Mouse (Mus musculus) midbrain, embryonic 11.5 days (tissue): ENCODE data around the gene Smad1. TPM values are rescaled to one million over a fixed set of nuclear protein-coding genes. Genes with fewer than 3 reads are reported as not detected.
A peak's percentile ranks its signal among the peaks of the same experiment; 100 is the strongest.
"Not testable (repeated sequence)": the region's sequence is repeated elsewhere in the genome, so short reads cannot be mapped to it uniquely, and the experiment has no call there.

ENCODE experiments used
- ATAC-seq: fragments of 200-750 bp; cut with Nextera tagmentation; 2 replicates; pipeline ENCODE4 v1.8.0; 2017; ENCODE audit warnings: moderate TSS enrichment, moderate library complexity; ENCODE audit not compliant: low FRiP score
- DNase-seq: peaks from one replicate; pipeline ENCODE4 v3.0.0; 2015; ENCODE audit warnings: low spot score; ENCODE audit errors: missing footprints
- H3K27ac ChIP-seq: fragments of 300-500 bp; sonication (generic); 2 replicates; pipeline ENCODE4 v1.5.1; 2014; ENCODE audit warnings: low read depth, low read length
- H3K27me3 ChIP-seq: fragments of 300-500 bp; sonication (generic); 2 replicates; pipeline ENCODE4 v1.6.1; 2014; ENCODE audit warnings: mild to moderate bottlenecking, low read length, moderate library complexity, mixed read lengths; ENCODE audit not compliant: control insufficient read depth, insufficient read depth
- H3K36me3 ChIP-seq: fragments of 300-500 bp; sonication (generic); 2 replicates; pipeline ENCODE4 v1.6.1; 2014; ENCODE audit warnings: mild to moderate bottlenecking, low read length, moderate library complexity, mixed read lengths; ENCODE audit not compliant: control insufficient read depth, insufficient read depth
- H3K4me1 ChIP-seq: fragments of 300-500 bp; sonication (generic); 2 replicates; pipeline ENCODE4 v1.6.1; 2014; ENCODE audit warnings: low read length; ENCODE audit not compliant: control insufficient read depth, insufficient read depth
- H3K4me2 ChIP-seq: fragments of 300-500 bp; sonication (generic); 2 replicates; pipeline ENCODE4 v1.6.1; 2014; ENCODE audit warnings: mild to moderate bottlenecking, moderate library complexity
- H3K4me3 ChIP-seq: fragments of 300-500 bp; sonication (generic); 2 replicates; pipeline ENCODE4 v1.5.1; 2014; ENCODE audit warnings: low read depth, low read length
- H3K9ac ChIP-seq: fragments of 300-500 bp; sonication (generic); 2 replicates; pipeline ENCODE4 v1.6.1; 2014; ENCODE audit warnings: low read length
- H3K9me3 ChIP-seq: fragments of 300-500 bp; sonication (generic); 2 replicates; pipeline ENCODE4 v1.6.1; 2016; ENCODE audit warnings: low read length; ENCODE audit not compliant: control insufficient read depth
- WGBS: fragments of 180-500 bp; shearing (Covaris S2); extraction: QIAGEN DNeasy Blood & Tissue Kit; methylation state at CpG from one replicate; pipeline ENCODE4 v1.1.7; 2014; 5-methylcytosine and 5-hydroxymethylcytosine counted together
- polyA plus RNA-seq: library from polyadenylated mRNA; unstranded; fragments of >200 nt; fragmentation: Nextera tagmentation; extraction: Ambion mirVana; gene quantifications from 2 replicates; pipeline ENCODE4 v1.2.1, GENCODE M21; 2014

Gene Smad1
- 55.5 and 63.1 TPM in 2 replicates for polyA plus RNA-seq

DNA sequence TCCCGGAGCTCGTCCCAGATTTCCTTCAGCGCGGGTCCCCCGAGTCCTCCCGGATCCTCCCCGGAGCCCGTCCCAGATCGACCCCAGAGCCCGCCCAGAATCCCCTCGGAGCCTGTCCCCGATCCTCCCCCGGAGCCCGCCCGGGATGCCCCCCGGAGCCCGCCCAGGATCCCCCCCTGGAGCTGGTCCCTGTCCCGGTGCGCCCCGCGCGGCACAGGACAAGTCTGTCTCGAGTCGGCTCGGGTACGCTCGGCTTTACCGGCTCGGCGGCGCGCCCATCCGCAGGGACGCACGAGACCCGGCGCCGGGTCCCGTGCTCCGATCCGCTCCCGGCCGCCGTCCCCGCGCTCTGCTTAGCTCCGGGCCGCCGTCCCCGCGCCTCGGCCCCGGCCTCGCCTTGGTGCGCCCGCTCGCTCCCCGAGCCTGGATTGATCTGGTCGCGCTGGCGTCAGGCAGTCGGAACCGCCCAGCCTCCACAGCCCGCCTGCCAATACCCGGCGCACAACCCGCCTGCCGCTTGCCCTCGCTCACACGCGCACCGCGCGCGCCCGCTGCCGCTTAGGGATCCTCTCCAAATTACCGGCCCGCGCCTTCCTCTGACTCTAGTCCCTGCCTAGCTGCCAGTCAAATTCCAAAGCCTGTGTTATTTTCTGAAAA lies at the start of gene Smad1:
TSS of gene Smad1 (minus strand) at position 525 of the 657 bp plus-strand sequence.
- under 1% methylated on average over 45 of the region's 80 CpGs for WGBS
- DNase-seq, result peak; percentile 99
- peak within 1 kb of the TSS; percentile 91 for H3K27ac ChIP-seq
- no peaks in the 10 kb centered on the region for H3K27me3 ChIP-seq
- H3K4me3 ChIP-seq, result peak within 1 kb of the TSS; percentile 91
- H3K4me2 ChIP-seq, result peak within 1 kb of the TSS; percentile 67
- H3K9me3 ChIP-seq, result no peaks in the 10 kb centered on the region
- H3K36me3 ChIP-seq, result no peaks in the 10 kb centered on the region
- peaks cover 13% of the 10 kb centered on the region for H3K4me1 ChIP-seq
- ATAC-seq, result peak; percentile 93
- peak within 1 kb of the TSS; percentile 98 for H3K9ac ChIP-seq

DNA sequence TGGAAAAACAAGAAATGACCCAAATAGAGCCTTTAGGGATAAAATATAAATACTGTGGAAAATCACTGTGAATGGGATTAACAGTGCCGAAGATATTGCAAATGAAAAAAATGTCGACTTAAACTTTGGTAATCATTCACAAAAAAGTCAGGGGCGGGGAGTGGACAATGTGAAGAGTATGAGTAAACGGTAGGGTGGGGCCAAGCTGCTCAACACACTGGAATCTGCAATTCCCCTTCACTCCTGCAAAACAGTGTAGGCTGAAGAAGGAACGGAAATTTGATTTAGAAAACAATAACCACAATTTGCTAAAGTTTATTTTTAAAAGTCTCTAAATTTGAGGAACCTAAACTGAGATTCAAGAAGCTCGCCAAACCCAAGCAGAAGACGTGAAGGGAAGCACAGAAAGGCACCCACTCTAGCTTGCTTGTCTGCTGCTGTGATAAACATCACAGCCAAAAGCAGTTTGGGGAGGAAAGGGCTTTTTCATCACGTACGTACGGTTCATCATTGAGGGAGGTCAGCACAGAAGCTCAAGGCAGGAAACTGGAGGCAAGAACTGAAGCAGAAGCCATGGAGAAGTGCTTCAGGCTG lies 48.0 kb upstream of the Smad1 start:
- 83% methylated on average over 10 of the region's 10 CpGs for WGBS
- no peaks in the 10 kb centered on the region for H3K9me3 ChIP-seq
- no peak overlapping the region for H3K4me3 ChIP-seq
- no peaks in the 10 kb centered on the region for H3K36me3 ChIP-seq
- no peaks in the 10 kb centered on the region for H3K27me3 ChIP-seq
- no peak overlapping the region for H3K9ac ChIP-seq
- ATAC-seq (no peak), DNase-seq (no peak)
- no peak overlapping the region for H3K4me2 ChIP-seq
- H3K27ac ChIP-seq, result no peak overlapping the region
- H3K4me1 ChIP-seq, result no peaks in the 10 kb centered on the region

DNA sequence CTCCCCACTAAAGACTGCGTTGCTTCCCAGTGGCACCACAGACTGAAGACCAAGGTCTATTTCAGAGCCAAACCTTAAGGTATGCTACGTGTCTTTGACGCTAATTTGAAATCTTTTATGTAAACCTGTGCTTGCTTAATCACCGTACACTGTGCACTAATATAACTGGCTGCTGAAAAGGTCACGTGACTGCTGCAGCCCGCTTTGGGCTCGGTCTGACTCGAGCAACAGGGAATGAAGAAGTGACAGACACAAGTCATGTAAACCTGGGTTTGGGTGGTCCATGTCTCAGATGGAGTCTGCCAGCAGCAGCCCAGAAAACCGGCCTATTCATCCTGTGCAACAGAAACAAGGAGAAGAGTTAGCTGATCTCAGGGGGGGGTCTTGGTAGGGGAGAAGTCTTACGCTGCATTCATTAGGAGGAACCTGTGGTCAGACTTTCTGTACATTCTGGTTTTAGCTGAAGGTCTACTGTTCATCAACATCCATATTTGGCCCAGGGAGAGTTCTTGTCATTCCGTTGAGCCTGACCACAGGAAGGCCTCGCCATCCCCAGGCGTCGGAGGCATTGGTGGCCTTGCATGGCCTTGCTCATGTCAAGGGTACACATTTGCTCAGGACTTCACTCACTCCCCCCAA lies 44.3 kb upstream of the Smad1 start:
- H3K36me3 ChIP-seq, result no peaks in the 10 kb centered on the region
- no peaks in the 10 kb centered on the region for H3K4me1 ChIP-seq
- H3K4me3 ChIP-seq, result no peak overlapping the region
- DNase-seq, result no peak
- H3K9ac ChIP-seq, result no peak overlapping the region
- ATAC-seq, result no peak
- H3K27me3 ChIP-seq, result no peaks in the 10 kb centered on the region
- H3K27ac ChIP-seq, result no peak overlapping the region
- no peaks in the 10 kb centered on the region for H3K9me3 ChIP-seq
- H3K4me2 ChIP-seq, result no peak overlapping the region
- 87% methylated on average over 14 of the region's 14 CpGs for WGBS

DNA sequence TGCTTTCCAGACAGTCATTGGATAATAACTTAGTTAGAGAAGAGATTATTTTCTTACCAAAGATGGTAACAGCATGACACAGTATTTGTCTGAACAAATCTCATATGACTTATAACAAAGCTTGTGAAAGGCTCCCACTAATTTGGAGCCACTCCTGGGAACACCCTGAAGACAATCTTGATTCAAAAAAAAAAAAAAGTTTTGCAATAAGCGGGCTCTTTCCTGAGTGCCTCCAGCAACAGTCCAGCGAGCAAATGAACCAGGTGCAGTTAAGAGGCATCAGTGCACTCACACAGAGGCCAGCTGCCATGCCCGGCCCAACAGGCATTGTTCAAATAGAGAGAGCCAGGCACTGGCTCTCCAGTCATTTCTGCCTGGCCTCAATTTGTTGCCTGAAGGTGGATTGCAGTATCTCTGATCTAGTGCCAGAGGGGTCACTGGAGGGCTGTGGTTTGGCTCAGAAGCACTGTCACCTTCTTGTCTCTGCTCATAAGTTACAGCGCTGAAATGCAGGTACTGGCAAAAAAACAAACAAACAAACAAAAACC lies 34.7 kb upstream of the Smad1 start:
- Histone ChIP-seq H3K36me3 (no peaks in the 10 kb centered on the region), H3K27ac (no peak overlapping the region), H3K4me3 (no peak overlapping the region), H3K9ac (no peak overlapping the region), H3K9me3 (no peaks in the 10 kb centered on the region), H3K27me3 (no peaks in the 10 kb centered on the region), H3K4me1 (no peaks in the 10 kb centered on the region; the same call in 1 of the 2 replicates), H3K4me2 (no peak overlapping the region)
- ATAC-seq (no peak), DNase-seq (peak; percentile 75)
- 62% methylated on average over 4 of the region's 4 CpGs for WGBS

DNA sequence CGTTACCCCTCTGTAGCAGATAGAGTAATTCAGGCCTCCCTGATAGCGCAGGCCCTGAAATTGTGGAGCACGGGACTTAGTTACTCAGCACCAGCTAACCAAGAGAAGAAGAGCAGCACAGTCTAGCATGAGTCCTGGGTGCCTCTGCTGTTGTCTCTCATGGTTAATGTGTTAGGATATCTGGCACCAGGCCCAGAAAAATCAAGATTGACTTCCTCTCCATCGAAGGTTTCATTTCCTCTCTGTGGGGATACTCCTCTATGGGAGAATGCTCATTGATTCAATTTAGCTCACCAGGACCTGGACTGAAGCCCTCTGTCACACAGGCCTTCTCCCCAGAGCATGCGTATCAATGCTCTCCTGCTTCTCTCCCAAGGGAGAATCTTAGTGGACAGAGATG lies 15.6 kb upstream of the Smad1 start:
- H3K36me3 ChIP-seq, result no peaks in the 10 kb centered on the region
- H3K4me2 ChIP-seq, result no peak overlapping the region
- no peaks in the 10 kb centered on the region for H3K4me1 ChIP-seq
- H3K9ac ChIP-seq, result no peak overlapping the region
- H3K4me3 ChIP-seq, result no peak overlapping the region
- ATAC-seq (no peak), DNase-seq (peak; percentile 23)
- 91% methylated on average over 5 of the region's 5 CpGs for WGBS
- H3K27ac ChIP-seq, result no peak overlapping the region
- H3K27me3 ChIP-seq, result no peaks in the 10 kb centered on the region
- H3K9me3 ChIP-seq, result no peaks in the 10 kb centered on the region

DNA sequence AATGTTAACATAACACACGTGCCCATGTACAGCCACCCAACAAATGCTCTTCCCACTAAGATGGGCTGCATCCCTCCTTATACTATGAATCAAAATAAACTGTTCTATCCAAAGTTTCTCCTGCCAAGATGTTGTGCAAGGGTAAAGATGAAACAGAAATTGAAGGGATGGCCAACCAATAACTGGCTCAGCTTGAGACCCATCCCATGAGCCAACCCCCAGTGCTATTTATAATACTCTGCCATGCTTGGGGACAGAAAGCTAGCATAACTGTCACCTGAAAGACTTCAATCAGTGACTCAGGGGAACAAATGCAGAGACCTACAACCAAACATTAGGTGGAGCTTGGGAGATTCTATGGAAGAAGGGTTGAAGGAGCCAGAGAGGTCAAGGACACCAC lies 11.2 kb upstream of the Smad1 start:
- DNase-seq, result peak; percentile 39
- no peak overlapping the region for H3K9ac ChIP-seq
- no peak overlapping the region for H3K27ac ChIP-seq
- no peak overlapping the region for H3K4me2 ChIP-seq
- H3K36me3 ChIP-seq, result no peaks in the 10 kb centered on the region
- ATAC-seq, result no peak
- H3K4me3 ChIP-seq, result no peak overlapping the region
- no peaks in the 10 kb centered on the region for H3K9me3 ChIP-seq
- no peaks in the 10 kb centered on the region for H3K27me3 ChIP-seq
- WGBS, result 82% methylated on average over 1 of the region's 1 CpGs
- no peaks in the 10 kb centered on the region for H3K4me1 ChIP-seq

DNA sequence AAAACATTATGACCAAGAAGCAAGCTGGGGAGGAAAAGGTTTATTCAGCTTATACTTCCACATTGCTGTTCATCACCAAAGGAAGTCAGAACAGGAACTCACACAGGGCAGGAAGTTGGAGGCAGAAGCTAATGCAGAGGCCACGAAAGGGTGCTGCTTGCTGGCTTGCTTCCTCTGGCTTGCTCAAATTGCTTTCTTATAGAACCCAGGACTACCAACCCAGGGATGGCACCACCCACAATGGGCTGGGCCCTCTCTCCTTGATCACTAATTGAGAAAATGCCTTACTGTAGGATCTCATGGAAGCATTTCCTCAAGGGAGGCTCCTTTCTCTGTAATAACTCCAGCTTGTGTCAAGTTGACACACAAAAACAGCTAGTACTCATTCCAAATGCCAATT lies 8.0 kb upstream of the Smad1 start:
- DNase-seq, result peak; percentile 80
- not testable (repeated sequence) for H3K27ac ChIP-seq, H3K27me3 ChIP-seq, ATAC-seq, H3K36me3 ChIP-seq, H3K4me2 ChIP-seq, H3K4me3 ChIP-seq, H3K4me1 ChIP-seq, H3K9ac ChIP-seq, H3K9me3 ChIP-seq
- WGBS, result 79% methylated on average over 1 of the region's 1 CpGs

DNA sequence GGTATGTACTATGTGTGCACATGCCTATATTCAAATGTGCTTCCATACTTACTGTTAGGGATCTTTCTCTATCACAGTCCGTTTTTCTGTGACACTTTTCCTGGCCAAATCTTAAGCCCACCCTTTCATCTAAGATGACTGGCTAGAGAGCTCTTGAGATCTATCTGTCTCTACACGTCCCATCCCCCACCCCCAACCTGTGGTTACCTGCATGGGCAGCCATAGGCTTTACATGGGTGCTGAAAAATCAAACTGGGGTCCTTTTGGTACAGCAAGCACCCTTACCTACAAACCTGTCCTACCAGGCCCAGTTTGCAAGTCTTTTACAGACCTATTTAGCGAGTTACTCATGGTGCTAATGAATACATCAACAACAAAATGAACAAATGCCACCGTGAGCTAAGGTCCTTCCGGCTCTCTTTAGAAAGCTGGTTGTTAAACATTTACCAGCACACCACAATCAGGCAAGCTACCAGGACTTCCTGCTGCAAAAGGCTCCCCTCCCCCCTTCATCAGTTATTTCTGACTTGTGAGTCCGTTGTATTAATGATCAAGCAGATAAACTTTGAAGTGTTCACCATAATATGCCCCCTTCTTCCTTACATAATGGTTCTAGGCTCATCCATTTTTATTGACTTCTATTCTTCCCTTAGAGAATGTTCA lies 5.7 kb upstream of the Smad1 start:
- no peak overlapping the region for H3K9ac ChIP-seq
- H3K4me1 ChIP-seq, result no peaks in the 10 kb centered on the region
- 75% methylated on average over 6 of the region's 6 CpGs for WGBS
- DNase-seq (peak; percentile 66), ATAC-seq (no peak)
- no peak overlapping the region for H3K27ac ChIP-seq
- H3K9me3 ChIP-seq, result no peaks in the 10 kb centered on the region
- no peak overlapping the region for H3K4me3 ChIP-seq
- H3K27me3 ChIP-seq, result no peaks in the 10 kb centered on the region
- no peak overlapping the region for H3K4me2 ChIP-seq
- H3K36me3 ChIP-seq, result no peaks in the 10 kb centered on the region

DNA sequence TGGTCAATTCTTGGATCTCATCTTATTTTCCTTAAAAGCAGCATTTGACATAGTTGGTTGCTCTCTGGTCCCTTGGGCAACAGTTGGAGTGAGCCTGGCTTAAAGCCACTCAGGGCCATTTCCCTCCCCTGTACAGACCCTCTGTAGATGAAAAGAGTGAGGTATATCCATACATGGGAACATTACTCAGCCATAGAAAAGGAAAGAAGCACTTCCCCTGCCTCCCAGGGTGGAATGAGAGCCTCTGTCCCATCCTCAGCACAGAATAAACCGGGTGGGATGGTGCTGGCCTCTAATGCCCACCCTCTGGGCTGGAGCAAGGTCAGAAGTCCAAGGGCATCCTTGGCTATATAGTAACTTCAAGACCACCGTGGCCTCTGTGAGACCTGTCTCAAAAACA lies 1.4 kb upstream of the Smad1 start:
- WGBS, result 78% methylated on average over 2 of the region's 2 CpGs
- H3K36me3 ChIP-seq, result no peaks in the 10 kb centered on the region
- H3K4me1 ChIP-seq, result peaks cover 13% of the 10 kb centered on the region
- H3K4me2 ChIP-seq, result no peak overlapping the region
- H3K9ac ChIP-seq, result no peak overlapping the region
- peak; percentile 67 for DNase-seq
- no peak for ATAC-seq
- no peak overlapping the region for H3K4me3 ChIP-seq
- no peaks in the 10 kb centered on the region for H3K27me3 ChIP-seq
- no peaks in the 10 kb centered on the region for H3K9me3 ChIP-seq
- no peak overlapping the region for H3K27ac ChIP-seq
